Mouse (Mus musculus) kidney, postnatal 10 days (tissue): ENCODE results near the gene Cdc42se2.

Experiments
- DNase-seq: peaks from one replicate; pipeline ENCODE4 v3.0.0; 2021; ENCODE audit warnings: mixed read lengths

Cdc42se2 gene

DNA sequence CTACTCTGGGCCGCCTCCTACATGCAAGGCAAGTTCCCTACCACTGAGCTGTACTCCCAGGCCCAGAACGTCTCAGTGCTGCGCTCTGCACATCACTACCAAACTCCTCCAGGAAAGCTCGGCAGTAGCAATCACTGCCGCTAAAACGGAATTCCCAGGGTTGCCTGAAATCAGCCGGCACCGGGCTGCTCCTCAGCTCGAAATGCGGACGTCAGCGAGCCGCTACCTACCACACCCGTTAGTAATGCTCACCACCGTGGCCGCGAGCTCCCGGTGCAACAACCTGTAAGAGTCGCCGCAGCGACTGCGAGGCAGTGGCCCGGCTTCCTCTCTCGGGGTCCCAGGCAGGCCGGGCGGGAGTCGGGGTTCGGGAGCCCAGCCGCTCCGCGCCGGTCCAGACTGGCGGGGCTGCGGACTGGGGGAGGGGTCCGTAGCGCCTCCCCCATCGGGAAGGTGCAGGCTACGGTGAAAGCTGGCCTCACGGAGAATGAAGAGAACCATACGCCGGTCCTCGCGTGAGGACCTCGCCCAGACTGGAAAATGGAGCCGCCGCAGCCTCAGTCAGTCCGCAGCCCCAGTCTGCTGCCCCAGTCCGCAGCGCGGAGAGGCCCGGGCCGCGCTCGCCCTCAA, 502 bp downstream of the Cdc42se2 start:
- DNase-seq, result peak; percentile 74

DNA sequence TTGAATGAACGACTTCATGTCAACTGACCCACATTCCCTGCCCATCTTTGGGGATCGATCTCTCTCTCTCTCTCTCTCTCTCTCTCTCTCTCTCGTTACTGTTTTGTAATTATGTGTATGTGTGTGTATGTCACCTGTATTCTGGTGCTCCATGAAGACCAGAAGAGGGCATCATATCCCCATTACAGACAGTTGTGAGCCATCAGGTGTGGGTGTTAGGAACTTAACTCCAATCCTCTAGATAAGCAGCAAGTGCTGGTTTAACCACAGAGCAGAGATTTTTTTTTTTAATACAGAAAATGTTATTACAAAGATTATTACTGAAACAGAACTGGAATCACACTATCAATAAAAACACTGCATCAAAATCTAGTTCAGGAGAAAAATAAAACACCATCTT, 1.9 kb downstream of the Cdc42se2 start:
- no peak for DNase-seq

DNA sequence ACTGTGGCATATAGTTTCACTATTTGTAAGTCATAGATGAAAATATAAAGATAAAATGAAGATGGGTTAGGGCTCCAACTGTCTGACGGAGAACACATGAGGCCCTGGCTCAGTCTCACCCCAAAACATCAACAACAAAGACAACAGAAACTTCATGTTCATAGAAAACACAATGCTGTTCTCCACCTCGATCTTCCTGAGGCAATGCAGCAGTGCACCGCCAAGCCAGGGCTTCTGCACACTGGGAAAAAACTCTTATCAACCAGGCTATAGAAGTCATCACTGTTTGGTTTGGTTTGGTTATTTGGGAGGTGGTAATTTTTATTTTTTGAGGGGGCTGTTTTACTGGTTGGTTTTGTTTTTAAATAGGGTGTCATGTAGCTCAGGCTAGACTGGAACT, 3.0 kb downstream of the Cdc42se2 start:
- DNase-seq, result no peak

DNA sequence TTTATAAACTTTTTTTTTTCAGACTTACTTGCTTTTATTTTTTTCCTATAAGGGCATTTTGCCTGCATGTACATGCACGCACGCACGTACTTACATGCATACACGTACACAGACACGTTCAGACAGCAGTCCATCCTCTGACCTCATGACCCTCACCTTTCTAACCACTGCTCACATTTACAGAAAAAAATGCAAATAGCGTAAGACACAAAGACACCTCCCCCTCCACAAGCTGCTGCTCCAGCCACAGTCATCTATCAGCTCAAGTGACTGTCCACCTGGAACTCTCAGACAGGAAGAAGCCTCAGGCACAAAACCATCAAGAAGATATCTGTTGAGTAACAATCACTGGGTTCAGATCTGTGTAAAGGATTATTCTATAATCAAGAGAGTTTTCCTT, 5.2 kb downstream of the Cdc42se2 start:
- no peak for DNase-seq

DNA sequence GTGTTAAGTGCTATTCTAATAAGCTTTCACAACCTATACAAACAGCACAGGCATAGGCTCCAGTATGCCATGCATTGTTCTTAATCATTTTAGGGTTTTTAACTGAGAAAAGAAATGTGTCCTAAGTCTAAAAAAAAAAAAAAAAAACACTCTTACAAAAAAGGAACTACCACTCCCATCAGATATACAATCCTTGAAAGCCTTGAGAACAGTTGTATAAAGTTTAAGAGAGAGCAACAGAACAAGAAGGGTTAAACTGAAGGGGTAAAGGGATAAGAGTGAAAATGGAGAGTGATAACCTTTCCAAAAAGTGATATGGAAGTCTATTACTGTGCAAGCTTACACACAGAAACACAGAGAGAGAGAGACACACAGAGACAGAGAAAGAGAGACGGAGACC, 7.5 kb downstream of the Cdc42se2 start:
- DNase-seq, result no peak

DNA sequence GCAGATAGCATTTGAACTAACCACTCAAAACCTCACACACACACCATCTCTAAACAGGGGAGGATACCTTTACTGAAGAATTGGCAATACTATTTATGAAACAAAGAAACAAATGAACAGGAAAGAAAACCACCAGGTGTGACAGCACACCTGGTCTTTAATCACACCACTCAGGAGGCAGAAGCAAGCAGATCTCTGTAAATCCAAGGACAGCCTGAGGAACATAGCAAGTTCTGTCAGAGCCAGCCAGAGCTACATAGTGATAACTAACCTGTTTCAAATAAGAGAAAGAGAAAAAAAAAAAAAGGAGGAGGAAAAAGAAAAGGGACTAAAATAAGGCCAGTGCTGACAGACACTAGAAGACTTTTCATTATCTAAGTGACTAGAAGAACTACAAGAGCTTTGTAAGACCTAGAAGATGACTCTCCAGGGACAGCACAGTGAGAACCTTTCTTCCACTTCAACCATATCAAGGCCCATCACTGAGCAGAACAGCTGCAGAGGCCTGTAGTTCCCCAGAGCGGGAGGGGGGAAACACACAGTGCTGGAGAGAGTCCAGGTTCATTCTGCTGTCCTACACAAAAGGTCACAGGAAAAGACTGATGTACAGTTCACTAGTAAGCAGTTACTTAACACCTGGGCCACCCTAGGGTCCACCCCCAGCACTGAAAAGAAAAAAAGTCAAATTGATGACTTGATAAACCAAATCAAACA, 9.2 kb downstream of the Cdc42se2 start:
- peak; percentile 21 for DNase-seq

DNA sequence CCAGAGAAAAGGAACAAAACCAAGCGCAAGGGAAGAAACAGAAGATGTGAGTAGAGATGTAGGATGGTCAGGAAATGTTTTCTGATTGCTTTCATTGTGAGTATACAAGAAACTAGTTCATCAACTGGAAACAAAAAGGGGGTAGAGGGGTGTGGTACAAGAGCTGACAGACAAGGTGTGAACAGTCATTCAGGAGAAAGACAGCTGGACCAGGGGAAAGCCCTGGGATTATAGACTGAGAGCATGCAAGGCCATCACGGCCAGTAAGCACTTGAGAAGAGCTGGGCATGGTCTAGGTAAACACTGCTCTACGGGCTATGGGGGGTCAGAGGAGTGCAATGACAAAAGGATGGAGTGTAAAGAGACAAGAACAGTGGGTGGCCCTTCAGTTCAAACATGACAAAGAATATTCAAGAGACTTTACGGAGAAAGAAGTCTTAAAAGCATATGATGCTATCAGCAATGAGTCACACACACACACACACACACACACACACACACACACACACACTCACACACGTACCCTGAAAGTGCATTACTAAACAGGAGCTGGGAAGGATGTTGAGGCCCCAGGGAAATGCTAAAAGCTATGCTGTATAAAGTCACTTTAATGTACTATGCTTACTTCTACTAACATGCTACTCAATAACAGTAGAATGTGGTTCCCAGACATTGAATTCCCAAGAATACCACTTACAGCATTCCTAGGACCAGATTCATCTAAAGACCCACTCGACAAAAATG, 9.9 kb downstream of the Cdc42se2 start:
- DNase-seq, result no peak

DNA sequence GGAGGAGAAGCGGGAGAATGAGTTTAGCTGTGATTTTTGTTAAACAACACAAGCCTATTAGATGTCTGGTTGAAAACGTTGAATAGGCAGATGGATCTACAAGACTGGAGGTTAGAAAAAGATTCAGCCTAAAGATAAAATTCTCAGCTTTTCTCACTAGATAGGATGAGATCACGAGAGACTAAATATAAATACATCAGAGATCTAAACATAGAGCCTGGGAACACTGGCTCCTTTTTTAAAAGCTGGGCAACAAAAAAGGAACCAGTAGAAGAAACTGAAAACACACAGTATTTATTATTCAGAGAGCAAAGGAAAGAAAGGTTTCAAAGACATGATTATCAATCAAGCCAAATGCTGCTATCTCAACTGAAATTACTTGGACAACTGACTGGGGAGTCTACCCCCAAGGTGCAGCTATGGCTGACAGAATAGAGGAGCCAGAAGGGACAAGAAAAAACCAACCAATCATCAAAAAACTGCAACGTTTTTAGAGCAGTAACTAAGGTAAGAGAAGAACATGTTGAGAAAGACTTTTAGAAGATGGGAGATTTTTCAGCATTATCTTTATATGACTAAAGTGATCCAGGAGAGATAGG, 10.6 kb downstream of the Cdc42se2 start:
- DNase-seq, result no peak

DNA sequence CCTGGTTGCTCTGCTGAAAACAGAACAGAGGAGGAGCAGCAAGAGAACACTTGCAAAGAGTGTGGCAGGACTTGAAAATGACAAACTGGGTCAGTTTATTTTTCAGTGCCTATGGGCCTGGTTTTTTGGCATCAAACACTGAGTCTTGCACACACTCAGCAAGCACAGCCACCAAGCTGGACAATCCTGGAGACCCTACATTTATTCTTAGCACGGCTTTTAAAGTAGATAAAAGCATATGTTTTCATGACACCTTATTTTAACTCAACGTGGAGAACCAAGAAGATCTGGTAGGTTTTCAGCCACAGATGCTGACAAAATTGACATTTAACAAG, 11.1 kb downstream of the Cdc42se2 start:
- DNase-seq, result no peak

DNA sequence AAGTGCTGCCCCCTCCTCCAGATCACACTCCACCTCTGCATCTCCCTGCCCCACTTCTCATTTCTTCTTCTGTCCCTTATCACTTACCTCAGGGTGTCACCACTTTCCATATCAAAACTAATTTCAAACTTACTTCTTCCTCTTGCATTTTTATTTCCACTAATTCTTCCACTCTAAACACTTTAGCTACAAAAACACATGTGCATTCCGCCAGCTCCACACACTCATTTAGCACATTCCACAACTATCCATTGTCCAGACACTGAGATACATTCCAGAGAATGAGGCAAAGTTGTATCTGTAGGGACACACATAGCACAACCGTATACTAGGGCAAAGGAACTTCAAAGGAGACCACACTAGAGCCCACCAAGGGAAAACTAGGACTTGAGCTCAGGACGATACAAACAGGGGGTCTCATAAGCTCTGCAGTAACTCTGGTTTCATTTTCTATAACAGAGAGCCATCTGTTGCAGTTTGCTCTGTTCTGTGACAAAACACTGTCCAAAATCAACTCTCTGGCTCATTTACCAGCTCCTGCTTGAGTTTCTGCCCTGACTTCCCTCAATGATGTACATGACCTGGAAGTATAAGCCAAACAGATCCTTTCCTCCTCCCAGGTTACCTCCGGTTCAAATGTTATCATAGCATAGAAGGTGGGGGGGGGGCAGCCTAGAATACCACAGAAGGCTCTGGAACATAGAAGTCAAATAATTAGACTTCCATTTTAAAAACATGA, 11.7 kb downstream of the Cdc42se2 start:
- DNase-seq, result no peak

DNA sequence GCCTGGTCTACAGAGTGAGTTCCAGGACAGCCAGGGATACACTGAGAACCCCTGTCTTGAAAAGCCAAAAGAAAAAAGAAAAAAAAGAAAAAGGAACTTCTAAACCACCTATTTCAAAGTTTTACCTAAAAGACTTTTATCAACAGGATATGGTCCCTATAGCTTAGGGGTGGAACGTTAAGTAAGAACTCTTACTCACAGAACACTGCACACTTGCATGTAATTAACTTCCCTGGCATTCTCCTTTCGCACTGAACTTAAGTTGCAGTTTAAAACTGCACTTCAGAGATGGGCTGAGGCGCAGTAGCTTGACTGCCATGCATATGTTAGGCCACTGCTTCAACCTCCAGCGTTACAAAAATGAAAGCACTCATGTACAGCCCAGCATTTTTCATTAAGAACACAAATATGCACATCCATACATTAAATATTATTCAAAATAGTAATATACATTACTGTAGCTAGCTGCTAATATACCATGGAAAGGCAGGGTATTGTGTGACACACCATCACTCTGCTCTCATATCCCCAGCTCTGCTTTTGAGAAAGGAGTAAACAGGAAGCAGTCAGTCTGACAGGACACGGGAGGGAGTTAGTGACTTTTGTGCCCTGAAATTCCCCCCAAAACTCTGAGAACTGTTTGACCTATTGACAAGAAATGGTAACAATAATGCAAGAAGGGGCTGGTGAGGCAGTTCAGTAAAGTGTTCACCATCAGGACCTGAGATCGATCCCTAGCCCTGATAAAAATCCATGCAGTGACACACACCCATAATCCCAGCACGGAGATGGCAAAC, 13.0 kb downstream of the Cdc42se2 start:
- DNase-seq, result no peak

DNA sequence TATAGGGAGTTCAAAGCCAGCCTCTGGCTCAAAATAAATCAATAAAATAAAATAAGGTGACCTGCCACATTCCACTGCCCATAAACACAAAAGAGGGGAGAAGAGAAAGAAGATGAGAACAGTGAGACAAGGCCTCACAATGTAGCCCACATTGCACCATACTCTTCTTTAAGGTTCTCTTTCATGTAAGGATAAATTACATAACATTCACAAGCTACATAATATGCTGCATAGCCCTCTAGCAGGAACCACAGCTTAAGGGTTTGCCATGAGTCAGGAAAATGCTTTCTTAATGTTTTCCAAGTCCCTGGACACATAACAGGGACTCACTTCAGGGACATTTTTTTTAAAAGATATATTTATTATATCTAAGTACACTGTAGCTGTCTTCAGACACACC, 15.9 kb downstream of the Cdc42se2 start:
- no peak for DNase-seq

DNA sequence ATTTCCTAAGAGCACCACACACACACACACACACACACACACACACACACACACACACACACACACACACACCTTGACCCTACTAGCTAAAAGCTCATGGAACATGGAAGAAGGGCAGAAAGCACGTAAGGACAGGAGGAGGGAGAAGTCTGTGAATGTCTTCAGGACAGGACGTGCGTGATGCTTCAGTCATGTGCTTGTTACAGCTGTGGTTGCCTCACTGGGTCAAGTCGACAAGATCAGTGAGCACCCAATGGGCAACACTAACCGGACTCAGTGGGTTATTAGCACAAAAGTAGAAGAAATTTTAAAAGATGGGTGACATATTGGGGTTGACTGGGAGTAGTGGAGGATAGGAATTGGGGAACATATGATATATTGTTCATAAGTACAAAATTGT, 17.6 kb downstream of the Cdc42se2 start:
- no peak for DNase-seq

DNA sequence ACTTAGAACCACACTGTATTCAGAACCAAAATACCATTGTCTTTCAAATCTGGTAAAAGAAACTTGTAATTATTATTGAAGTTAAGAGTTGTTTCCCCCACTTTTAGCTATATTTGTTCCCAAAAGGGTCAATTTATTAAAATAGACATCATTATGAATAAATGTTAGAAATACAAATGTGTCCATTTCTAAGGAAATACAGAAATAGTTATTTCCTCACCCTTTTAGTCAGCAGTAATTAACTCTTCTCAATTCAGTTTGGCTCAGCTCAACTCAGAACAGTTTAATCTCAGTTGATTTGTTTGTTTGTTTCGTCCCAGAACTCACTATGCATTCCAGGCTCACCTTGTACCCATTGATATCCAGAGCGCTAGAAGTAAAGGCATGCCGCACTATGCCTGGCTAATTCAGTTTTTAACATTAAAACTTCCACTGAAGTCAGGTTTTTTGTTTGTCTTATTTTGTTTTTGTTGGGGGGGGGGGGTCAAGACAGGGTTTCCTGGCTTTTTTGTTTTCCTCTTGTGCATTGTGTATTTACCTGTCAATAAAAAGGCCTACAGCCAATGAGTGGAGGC, 19.3 kb downstream of the Cdc42se2 start:
- DNase-seq, result no peak

DNA sequence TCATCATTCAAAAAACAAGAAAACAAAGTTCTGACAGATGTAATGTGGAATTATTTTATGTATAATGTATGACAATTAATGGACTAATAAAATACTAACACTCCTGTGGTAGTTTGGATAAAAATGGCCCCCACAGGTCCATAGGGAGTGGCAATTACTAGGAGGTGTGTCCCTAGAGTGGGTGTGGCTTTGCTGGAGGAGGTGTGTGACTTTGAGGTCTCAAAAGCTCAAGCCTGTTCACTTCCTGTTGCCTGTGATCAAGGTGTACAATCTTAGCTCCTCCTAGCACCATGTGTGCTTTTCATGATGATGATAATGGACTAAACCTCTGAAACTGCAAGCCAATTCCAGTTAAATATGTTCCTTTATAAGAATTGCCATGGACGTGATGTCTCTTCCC, 22.7 kb downstream of the Cdc42se2 start:
- no peak for DNase-seq

DNA sequence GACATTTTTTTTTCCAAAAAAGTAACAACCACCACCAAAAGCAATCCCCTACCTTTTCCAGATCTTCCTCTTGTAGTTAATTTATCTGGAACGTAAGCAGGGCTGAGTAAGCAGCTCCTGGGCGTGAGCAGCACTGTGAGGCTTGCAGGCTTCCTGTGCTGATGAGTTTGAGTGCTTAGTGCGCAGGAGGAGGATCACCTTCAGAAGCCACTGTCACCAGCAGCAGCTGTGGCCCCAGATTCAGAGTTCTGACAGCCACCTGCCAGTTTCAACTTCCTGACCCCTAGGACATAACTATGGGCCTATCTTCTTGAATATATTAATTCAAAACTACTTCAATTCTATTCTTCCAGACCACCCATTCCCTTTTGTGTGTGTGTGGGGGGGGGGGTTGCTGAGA, 23.4 kb downstream of the Cdc42se2 start:
- no peak for DNase-seq

DNA sequence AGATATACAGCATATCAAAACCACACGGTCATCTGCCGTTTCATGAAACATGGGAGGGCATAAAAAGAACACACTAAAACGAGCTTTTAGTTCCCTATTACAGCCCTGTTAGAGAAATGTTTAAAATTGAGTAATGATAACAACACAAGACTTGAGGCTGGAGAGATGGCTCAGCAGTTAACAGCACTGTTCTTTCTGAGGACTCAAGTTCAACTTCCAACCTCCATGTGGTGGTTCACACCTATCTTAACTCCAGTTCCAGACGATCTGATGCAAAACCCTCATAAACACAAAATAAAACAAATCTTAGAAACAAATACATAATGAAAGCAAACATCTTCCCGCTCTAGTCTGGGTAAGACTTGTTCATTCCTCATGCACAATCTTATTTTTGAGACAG, 24.7 kb downstream of the Cdc42se2 start:
- DNase-seq, result no peak

DNA sequence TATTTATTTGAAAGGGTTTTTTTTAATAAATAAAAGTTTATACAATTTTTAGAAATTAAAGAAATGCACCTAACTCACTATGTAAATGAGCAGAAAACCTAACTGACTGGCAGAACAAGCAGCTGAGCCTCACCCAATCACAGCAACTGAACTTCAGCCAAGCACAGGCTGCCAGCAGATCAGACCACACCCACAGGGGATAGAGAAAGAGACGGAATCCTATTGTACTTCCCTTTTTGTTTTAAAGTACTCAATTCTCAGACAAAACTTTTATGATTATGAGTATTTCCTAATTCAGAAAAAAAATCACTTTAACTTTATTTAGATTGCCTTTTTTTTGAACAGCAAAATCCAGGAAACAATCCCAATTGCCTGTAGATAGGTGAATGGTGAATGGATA, 29.5 kb downstream of the Cdc42se2 start:
- no peak for DNase-seq

DNA sequence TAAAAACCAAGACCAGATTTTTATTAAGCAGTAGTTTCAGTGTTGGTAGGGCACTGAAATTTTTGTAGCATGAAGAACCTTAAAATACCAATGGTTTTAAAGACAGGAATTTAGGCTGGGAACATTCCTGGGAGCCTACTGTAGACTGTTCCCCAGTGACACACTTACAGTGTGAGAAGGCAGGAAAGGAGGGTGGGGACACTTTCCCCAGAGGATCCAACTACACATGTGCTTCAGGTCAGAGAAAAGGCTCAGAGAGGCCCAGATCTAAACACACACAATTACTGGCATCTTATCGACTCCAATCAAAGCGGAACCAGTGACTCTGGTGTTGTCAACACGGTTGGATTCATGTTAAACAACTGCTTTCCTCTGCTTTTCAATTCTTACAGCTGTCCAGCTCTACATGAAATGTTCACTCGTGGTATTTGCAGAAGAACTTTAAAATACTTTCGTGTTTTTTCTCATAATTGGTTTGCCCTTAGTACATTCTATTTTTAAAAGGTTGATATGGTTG, 32.3 kb downstream of the Cdc42se2 start:
- DNase-seq, result no peak

DNA sequence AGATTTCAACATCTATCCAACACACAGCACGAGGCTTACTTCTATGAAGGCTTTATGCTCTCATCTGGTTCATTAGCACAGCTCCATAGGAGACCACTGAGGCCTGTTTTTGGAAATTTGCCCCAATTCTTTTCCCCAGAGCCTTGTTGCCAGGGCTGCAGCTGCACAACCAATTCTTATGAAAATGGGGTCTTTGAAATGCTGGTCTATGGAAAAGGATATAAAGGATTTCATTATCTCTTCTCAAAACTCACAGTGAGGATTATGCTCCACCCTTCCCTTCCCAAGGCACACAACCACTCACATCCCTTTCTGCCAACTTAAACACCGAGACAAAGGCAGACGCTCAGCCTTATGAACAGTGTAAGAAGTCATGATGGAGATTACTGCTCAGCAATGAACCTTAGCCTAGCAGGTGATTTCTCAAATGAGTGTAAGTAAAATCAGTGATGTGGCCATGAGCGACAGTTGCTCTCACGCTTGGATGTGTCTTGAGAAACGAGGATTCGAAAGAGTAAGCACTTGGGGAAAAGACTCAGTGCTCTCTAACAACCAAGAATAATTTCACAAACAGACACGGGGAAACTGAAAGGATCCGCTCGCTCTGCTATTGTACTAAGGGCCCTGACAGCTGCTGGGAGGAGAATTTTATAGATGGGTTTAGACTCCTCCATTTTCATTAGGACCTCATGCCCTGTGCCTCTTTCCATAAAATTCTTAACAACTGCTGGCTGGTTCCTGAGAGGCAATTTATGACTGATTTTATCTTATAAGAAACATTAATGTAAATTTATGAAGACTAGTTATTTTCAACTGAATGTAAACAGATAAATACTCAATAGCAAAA, 33.0 kb downstream of the Cdc42se2 start:
- no peak for DNase-seq

DNA sequence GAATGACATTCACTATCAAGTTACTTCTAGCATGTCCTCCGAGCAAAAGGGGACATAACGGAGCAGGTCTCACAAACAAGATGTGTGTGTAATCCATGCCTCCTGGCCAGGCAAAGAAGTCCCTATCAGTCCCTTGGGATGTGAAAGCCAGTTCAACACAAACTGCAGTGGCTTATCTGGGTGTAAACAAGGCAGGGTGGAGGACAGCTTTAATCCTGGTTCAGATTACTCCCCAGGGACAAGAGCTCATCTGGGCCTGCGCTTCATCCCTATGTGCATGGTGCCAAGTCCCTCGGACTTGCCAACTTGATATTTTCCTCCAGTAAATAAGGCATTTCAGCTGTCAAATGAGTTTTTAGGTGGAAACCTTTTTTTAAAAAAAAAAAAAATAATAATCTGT, 36.0 kb downstream of the Cdc42se2 start:
- DNase-seq, result no peak
